Mouse (Mus musculus): Measurements from ENCODE around the gene Uroc1. TPM values are rescaled to one million over a fixed set of nuclear protein-coding genes. Genes with fewer than 3 reads are reported as not detected.

Uroc1 gene
- total and polyA plus RNA-seq, 3 experiments, result not detected

DNA sequence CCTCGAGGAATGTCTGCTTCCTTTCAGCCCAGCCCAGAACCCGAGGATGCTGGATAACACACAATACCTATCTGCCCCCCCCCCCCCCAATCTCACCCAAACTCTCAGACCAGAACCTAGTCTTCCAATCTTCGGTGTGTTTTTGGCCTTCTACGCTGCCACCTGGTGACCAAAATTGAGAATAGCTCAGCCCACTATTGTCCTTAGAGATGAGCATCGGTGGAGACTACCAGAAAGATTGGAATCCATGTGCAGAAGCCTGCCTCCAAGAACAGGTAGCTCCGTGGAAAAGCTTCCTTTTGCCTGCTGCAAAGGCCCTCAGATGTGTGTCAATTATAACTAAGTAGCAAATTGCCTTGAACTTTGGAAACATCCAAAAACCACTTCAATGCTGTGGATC is 5.4 kb upstream of the Uroc1 start:
- in situ Hi-C loops (cut with MboI; ENCODE audit: low pct_ligation_motif_present, low pct_unique_long_range_greater_than_20kb, low sequenced_read_pairs), result loop anchor here (10.0 kb wide), 1 partner anchor 643 kb away; no protein-coding TSS in a partner anchor
- TF ChIP-seq RCOR1 (conservative IDR thresholded peaks at IDR 0.05; ENCODE audit: low read depth, low read length) (no peak), EP300 (IDR thresholded peaks at IDR 0.05; ENCODE audit: low read length) (no peak), SMC3 (IDR thresholded peaks at IDR 0.05; ENCODE audit: low read depth, low read length) (peak; percentile 68), POLR2AphosphoS2 (IDR thresholded peaks at IDR 0.05; ENCODE audit: low read depth, low read length) (no peak), ZKSCAN1 (IDR thresholded peaks at IDR 0.05; ENCODE audit: borderline replicate concordance, low read depth, low read length) (no peak), ZNF384 (IDR thresholded peaks at IDR 0.05; ENCODE audit: low read depth, low read length) (no peak), MAZ (IDR thresholded peaks at IDR 0.05; ENCODE audit: low read depth, low read length) (no peak), RAD21 (IDR thresholded peaks at IDR 0.05; ENCODE audit: low read depth, low read length) (peak; percentile 38), CTCF (conservative IDR thresholded peaks at IDR 0.05 in 1 of 2, IDR thresholded peaks at IDR 0.05 in 1 of 2; ENCODE audit: low read depth in 2 of 2, low read length in 2 of 2) (peak in 1 of 2 experiments; percentile 64; a peak in 3 of 4 replicates)
- dilution Hi-C loops (cut with MboI; ENCODE audit: extremely low pct_ligation_motif_present, extremely low pct_unique_long_range_greater_than_20kb, low sequenced_read_pairs), result no loop called here
- H3K9ac ChIP-seq (ENCODE audit: insufficient read depth, low read depth), result no peak overlapping the region
- H3K4me2 ChIP-seq (ENCODE audit: insufficient read depth, low read depth, poor library complexity, severe bottlenecking), result no peak overlapping the region
- peaks cover 68% of the 10 kb centered on the region for H3K27me3 ChIP-seq (replicated peaks)
- peaks cover 0 to 2% of the 10 kb centered on the region in 2 experiments; a peak in 1 of 4 replicates for H3K4me1 ChIP-seq (ENCODE audit: control insufficient read depth in 1 of 2, insufficient read depth in 2 of 2)
- peak; percentile 12 for DNase-seq (ENCODE audit: extremely low read depth)
- H3K27ac ChIP-seq (ENCODE audit: insufficient read depth, low read depth), result no peak overlapping the region
- no peak overlapping the region for H3K4me3 ChIP-seq (replicated peaks in 1 of 3; ENCODE audit: low read depth in 2 of 3, low read length in 2 of 3, poor library complexity in 1 of 3)
- no peaks in the 10 kb centered on the region for H3K79me2 ChIP-seq (replicated peaks; ENCODE audit: control insufficient read depth, extremely low read depth, insufficient read depth, poor library complexity, severe bottlenecking)
- no peaks in the 10 kb centered on the region for H3K36me3 ChIP-seq (replicated peaks in 1 of 2; ENCODE audit: control insufficient read depth in 1 of 2, insufficient read depth in 1 of 2, low read length in 1 of 2)
- no peaks in the 10 kb centered on the region for H3K9me3 ChIP-seq (replicated peaks; ENCODE audit: low read length)

- Histone ChIP-seq H3K4me2 (ENCODE audit: insufficient read depth, low read depth, poor library complexity, severe bottlenecking) (no peak overlapping the region), H3K27ac (ENCODE audit: insufficient read depth, low read depth) (no peak overlapping the region), H3K79me2 (replicated peaks; ENCODE audit: control insufficient read depth, extremely low read depth, insufficient read depth, poor library complexity, severe bottlenecking) (no peaks in the 10 kb centered on the region), H3K9ac (ENCODE audit: insufficient read depth, low read depth) (no peak overlapping the region), H3K4me3 (replicated peaks in 1 of 3; ENCODE audit: low read depth in 2 of 3, low read length in 2 of 3, poor library complexity in 1 of 3) (no peak overlapping the region), H3K27me3 (replicated peaks) (peaks cover 68% of the 10 kb centered on the region), H3K36me3 (replicated peaks in 1 of 2; ENCODE audit: control insufficient read depth in 1 of 2, insufficient read depth in 1 of 2, low read length in 1 of 2) (no peaks in the 10 kb centered on the region), H3K9me3 (replicated peaks; ENCODE audit: low read length) (no peaks in the 10 kb centered on the region), H3K4me1 (ENCODE audit: control insufficient read depth in 1 of 2, insufficient read depth in 2 of 2) (peaks cover 0 to 1% of the 10 kb centered on the region in 2 experiments; a peak in 1 of 4 replicates)
- in situ Hi-C loops (cut with MboI; ENCODE audit: low pct_ligation_motif_present, low pct_unique_long_range_greater_than_20kb, low sequenced_read_pairs) (loop anchor here (10.0 kb wide), 1 partner anchor 645 kb away; no protein-coding TSS in a partner anchor), dilution Hi-C loops (cut with MboI; ENCODE audit: extremely low pct_ligation_motif_present, extremely low pct_unique_long_range_greater_than_20kb, low sequenced_read_pairs) (no loop called here)
- no peak for DNase-seq (ENCODE audit: extremely low read depth)
- TF ChIP-seq CTCF (conservative IDR thresholded peaks at IDR 0.05 in 1 of 2, IDR thresholded peaks at IDR 0.05 in 1 of 2; ENCODE audit: low read depth in 2 of 2, low read length in 2 of 2), result peak in 1 of 2 experiments; percentile 20; a peak in 2 of 4 replicates
- peak; percentile 4; the same call in 1 of the 2 replicates for TF ChIP-seq RAD21 (IDR thresholded peaks at IDR 0.05; ENCODE audit: low read depth, low read length)
- TF ChIP-seq PAX5 (IDR thresholded peaks at IDR 0.05; ENCODE audit: low read length), result no peak
Measured at GRCm38 (mm10) chr6:90329953-90330352, 3.1 kb upstream of the Uroc1 start.

DNA sequence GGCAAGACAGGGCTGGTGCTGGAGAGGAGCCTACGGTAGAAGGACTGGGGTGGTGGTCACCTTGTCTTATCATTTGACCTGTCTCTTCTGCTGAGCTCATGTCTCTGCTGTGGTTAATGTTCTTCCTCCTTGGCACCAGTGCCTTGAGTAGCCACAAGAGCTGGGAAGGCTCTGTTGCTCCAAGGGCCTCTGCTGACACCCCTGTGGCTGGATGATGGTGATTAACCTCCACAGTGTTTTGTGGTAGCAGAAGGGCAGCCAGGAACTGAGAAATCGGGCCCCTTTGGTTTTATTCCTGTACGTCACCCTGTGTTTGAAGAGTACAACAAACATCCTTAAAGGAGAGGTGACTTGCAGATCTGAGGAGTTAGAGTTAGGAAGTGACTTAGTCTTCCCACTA is 1.2 kb downstream of the Uroc1 start:
- H3K4me1 ChIP-seq (ENCODE audit: control insufficient read depth in 1 of 2, insufficient read depth in 2 of 2), result no peaks in the 10 kb centered on the region
- H3K27me3 ChIP-seq (replicated peaks), result peaks cover 36% of the 10 kb centered on the region
- no peak overlapping the region for H3K9ac ChIP-seq (ENCODE audit: insufficient read depth, low read depth)
- in situ Hi-C loops (cut with MboI; ENCODE audit: low pct_ligation_motif_present, low pct_unique_long_range_greater_than_20kb, low sequenced_read_pairs), result no loop called here
- H3K36me3 ChIP-seq (replicated peaks in 1 of 2; ENCODE audit: control insufficient read depth in 1 of 2, insufficient read depth in 1 of 2, low read length in 1 of 2), result no peaks in the 10 kb centered on the region
- dilution Hi-C loops (cut with MboI; ENCODE audit: extremely low pct_ligation_motif_present, extremely low pct_unique_long_range_greater_than_20kb, low sequenced_read_pairs), result no loop called here
- no peak for TF ChIP-seq MAX (IDR thresholded peaks at IDR 0.05; ENCODE audit: low read length)
- no peak for TF ChIP-seq ZC3H11A (IDR thresholded peaks at IDR 0.05; ENCODE audit: low read depth, low read length)
- no peak for TF ChIP-seq RAD21 (IDR thresholded peaks at IDR 0.05; ENCODE audit: low read depth, low read length)
- TF ChIP-seq MEF2A (IDR thresholded peaks at IDR 0.05; ENCODE audit: borderline replicate concordance, low read depth, low read length), result no peak
- TF ChIP-seq ELF1 (IDR thresholded peaks at IDR 0.05; ENCODE audit: low read depth, low read length), result no peak
- TF ChIP-seq EP300 (IDR thresholded peaks at IDR 0.05; ENCODE audit: low read length), result no peak
- TF ChIP-seq SMC3 (IDR thresholded peaks at IDR 0.05; ENCODE audit: low read depth, low read length), result no peak
- no peak for TF ChIP-seq MXI1 (IDR thresholded peaks at IDR 0.05; ENCODE audit: low read depth, low read length)
- no peak for TF ChIP-seq TCF12 (IDR thresholded peaks at IDR 0.05; ENCODE audit: low read depth, low read length)
- no peak for TF ChIP-seq BHLHE40 (IDR thresholded peaks at IDR 0.05; ENCODE audit: low read depth, low read length)
- TF ChIP-seq CHD1 (IDR thresholded peaks at IDR 0.05; ENCODE audit: low read depth, low read length), result no peak
- no peaks in the 10 kb centered on the region for H3K9me3 ChIP-seq (replicated peaks; ENCODE audit: low read length)
- no peaks in the 10 kb centered on the region for H3K79me2 ChIP-seq (replicated peaks; ENCODE audit: control insufficient read depth, extremely low read depth, insufficient read depth, poor library complexity, severe bottlenecking)
- DNase-seq (ENCODE audit: extremely low read depth), result no peak
- no peak overlapping the region for H3K4me2 ChIP-seq (ENCODE audit: insufficient read depth, low read depth, poor library complexity, severe bottlenecking)
- H3K27ac ChIP-seq (ENCODE audit: insufficient read depth, low read depth), result no peak overlapping the region
- no peak overlapping the region for H3K4me3 ChIP-seq (replicated peaks in 1 of 3; ENCODE audit: low read depth in 2 of 3, low read length in 2 of 3, poor library complexity in 1 of 3)
